Mouse (Mus musculus): Measurements from ENCODE around the gene Parn. TPM values are rescaled to one million over a fixed set of nuclear protein-coding genes. Genes with fewer than 3 reads are reported as not detected.

The Parn gene
- polyA plus RNA-seq, 1 experiment = 0.51 TPM

- Histone ChIP-seq H3K9me3 (ENCODE audit: control insufficient read depth, low read length) (peaks cover 22% of the 10 kb centered on the region), H3K27me3 (ENCODE audit: control insufficient read depth) (no peaks in the 10 kb centered on the region), H3K36me3 (ENCODE audit: control insufficient read depth) (peaks cover 33% of the 10 kb centered on the region), H3K4me3 (replicated peaks) (no peak overlapping the region), H3K4me1 (ENCODE audit: control insufficient read depth) (peaks cover 6% of the 10 kb centered on the region)
- TF ChIP-seq GATA1 (IDR thresholded peaks at IDR 0.05; ENCODE audit: low read length) (no peak), TAL1 (IDR thresholded peaks at IDR 0.05; ENCODE audit: low read length) (no peak)
These were observed 126.2 kb downstream of the Parn start for GRCm38 (mm10) chr16:13541816-13542215.

DNA sequence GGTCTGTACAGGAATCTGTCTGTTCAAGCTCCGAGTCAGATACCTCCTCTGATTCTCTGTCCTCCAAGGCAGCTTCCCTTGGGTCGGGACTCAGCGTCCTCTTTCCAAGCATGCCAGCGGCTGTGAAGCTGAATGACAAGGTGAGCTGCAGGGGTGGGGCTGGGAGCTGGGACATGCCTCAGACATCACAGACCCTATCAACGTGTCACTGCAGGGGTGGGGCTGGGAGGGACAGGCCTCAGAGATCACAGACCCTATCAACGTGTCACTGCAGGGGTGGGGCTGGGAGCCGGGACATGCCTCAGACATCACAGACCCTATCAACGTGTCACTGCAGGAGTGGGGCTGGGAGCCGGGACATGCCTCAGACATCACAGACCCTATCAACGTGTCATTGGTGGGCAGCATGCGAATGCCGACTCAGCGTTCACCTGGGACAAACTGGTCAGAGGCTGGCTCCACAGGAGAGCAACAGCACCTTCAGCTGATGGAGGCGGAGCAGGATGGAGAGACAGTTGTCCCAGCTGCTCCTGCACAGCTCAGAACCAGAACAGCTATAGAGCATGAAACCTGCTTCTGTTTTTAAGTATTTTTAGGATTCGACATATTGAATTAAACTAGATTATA lies 126.7 kb downstream of the Parn start:
- Histone ChIP-seq H3K27me3 (ENCODE audit: control insufficient read depth) (no peaks in the 10 kb centered on the region), H3K4me1 (ENCODE audit: control insufficient read depth) (peaks cover 6% of the 10 kb centered on the region), H3K9me3 (ENCODE audit: control insufficient read depth, low read length) (peaks cover 17% of the 10 kb centered on the region), H3K4me3 (replicated peaks) (no peak overlapping the region), H3K36me3 (ENCODE audit: control insufficient read depth) (peaks cover 30% of the 10 kb centered on the region)
- TF ChIP-seq TAL1 (IDR thresholded peaks at IDR 0.05; ENCODE audit: low read length) (no peak), GATA1 (IDR thresholded peaks at IDR 0.05; ENCODE audit: low read length) (no peak)

DNA sequence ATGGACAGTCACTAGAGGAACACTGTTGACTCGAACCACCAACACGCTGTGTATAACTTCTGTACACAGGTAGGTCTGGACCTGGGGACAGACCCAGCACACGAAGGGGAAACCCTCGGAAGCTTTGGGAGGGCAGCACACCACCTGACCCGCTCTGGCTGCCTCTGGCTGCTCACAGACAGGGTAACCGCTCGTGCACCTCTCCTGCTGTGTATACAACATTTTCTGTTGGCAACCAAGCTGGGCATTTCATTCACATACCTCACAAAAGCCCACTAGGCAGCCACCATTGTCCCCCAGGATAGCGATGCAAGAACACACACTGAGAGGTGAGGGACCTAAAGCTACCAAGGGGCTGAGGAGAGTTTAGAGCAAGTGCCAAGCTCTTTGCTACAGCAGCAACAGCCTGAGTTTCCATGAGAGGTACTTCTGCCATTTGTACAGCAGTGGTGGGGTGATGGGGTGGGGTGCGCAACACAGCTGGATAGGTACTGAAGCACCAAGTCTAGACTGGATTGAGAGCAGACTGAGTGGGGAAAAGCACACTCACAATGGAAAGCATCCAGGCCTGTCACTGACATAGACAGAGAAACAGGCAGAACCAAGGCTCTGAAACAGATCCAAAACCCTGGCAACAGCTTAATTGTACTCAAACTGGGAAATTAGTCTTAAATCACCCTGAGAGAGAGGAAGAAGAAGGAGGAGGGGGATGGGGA lies 128.9 kb downstream of the Parn start:
- Histone ChIP-seq H3K4me1 (ENCODE audit: control insufficient read depth) (peaks cover 6% of the 10 kb centered on the region), H3K4me3 (replicated peaks) (no peak overlapping the region), H3K36me3 (ENCODE audit: control insufficient read depth) (peaks cover 19% of the 10 kb centered on the region), H3K27me3 (ENCODE audit: control insufficient read depth) (no peaks in the 10 kb centered on the region), H3K9me3 (ENCODE audit: control insufficient read depth, low read length) (no peaks in the 10 kb centered on the region)
- TF ChIP-seq GATA1 (IDR thresholded peaks at IDR 0.05; ENCODE audit: low read length) = no peak

DNA sequence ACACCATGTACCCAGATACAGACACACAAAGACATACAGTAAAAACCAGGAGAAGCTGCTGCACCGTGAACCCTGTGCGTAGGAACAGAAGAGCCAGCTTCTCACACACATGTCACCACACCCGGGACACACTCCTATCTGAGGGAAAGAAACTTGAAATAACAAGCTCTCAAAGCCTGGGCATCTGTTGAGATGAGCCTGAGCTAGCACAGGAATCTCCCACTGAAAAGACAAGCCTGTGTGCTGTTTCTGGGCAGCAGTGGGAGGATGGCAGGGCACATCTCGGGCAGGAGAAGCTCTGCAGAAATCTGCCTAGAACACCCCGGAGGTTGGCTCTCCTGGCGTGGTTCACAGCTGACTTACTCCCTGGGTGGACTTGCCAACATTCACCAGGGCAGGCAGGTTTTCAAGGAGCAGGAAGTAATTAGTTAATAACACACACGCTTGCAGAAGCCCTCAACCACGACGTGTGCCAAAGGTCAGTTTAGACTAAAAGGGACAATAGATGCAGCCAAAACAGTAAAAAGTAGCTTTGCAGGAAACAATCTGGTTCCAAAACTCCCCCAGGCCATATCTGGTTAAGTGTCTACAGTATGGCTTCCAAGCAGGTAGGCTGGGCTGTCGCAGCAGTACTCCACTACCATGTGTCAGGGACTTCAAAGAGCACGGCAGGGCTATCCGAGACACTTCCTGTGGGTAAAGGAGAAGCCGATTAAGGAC lies 129.6 kb downstream of the Parn start:
- H3K9me3 ChIP-seq (ENCODE audit: control insufficient read depth, low read length) = no peaks in the 10 kb centered on the region
- no peaks in the 10 kb centered on the region for H3K27me3 ChIP-seq (ENCODE audit: control insufficient read depth)
- peaks cover 19% of the 10 kb centered on the region for H3K36me3 ChIP-seq (ENCODE audit: control insufficient read depth)
- peaks cover 6% of the 10 kb centered on the region for H3K4me1 ChIP-seq (ENCODE audit: control insufficient read depth)
- TF ChIP-seq TAL1 (IDR thresholded peaks at IDR 0.05; ENCODE audit: low read length) (no peak), GATA1 (IDR thresholded peaks at IDR 0.05; ENCODE audit: low read length) (no peak)
- H3K4me3 ChIP-seq (replicated peaks) = no peak overlapping the region

- Histone ChIP-seq H3K36me3 (ENCODE audit: control insufficient read depth) (peaks cover 19% of the 10 kb centered on the region), H3K27me3 (ENCODE audit: control insufficient read depth) (no peaks in the 10 kb centered on the region), H3K9me3 (ENCODE audit: control insufficient read depth, low read length) (no peaks in the 10 kb centered on the region), H3K4me1 (ENCODE audit: control insufficient read depth) (peaks cover 5% of the 10 kb centered on the region), H3K4me3 (replicated peaks) (no peak overlapping the region)
- TF ChIP-seq GATA1 (IDR thresholded peaks at IDR 0.05; ENCODE audit: low read length) (no peak), TAL1 (IDR thresholded peaks at IDR 0.05; ENCODE audit: low read length) (no peak)
These were observed 131.6 kb downstream of the Parn start for GRCm38 (mm10) chr16:13536404-13536803.

GRCm38 (mm10) chr16:13535856-13536255 lies 132.1 kb downstream of the Parn start:
- TF ChIP-seq GATA1 (IDR thresholded peaks at IDR 0.05; ENCODE audit: low read length) = no peak
- TF ChIP-seq TAL1 (IDR thresholded peaks at IDR 0.05; ENCODE audit: low read length) = no peak
- Histone ChIP-seq H3K9me3 (ENCODE audit: control insufficient read depth, low read length) (no peaks in the 10 kb centered on the region), H3K4me3 (replicated peaks) (no peak overlapping the region), H3K36me3 (ENCODE audit: control insufficient read depth) (peaks cover 15% of the 10 kb centered on the region), H3K27me3 (ENCODE audit: control insufficient read depth) (no peaks in the 10 kb centered on the region), H3K4me1 (ENCODE audit: control insufficient read depth) (no peaks in the 10 kb centered on the region)

- no peak overlapping the region for H3K4me3 ChIP-seq (replicated peaks)
- no peaks in the 10 kb centered on the region for H3K9me3 ChIP-seq (ENCODE audit: control insufficient read depth, low read length)
- peaks cover 2% of the 10 kb centered on the region; the same call in 1 of the 2 replicates for H3K36me3 ChIP-seq (ENCODE audit: control insufficient read depth)
- TF ChIP-seq TAL1 (IDR thresholded peaks at IDR 0.05; ENCODE audit: low read length) (no peak), GATA1 (IDR thresholded peaks at IDR 0.05; ENCODE audit: low read length) (no peak)
- no peaks in the 10 kb centered on the region for H3K27me3 ChIP-seq (ENCODE audit: control insufficient read depth)
- no peaks in the 10 kb centered on the region for H3K4me1 ChIP-seq (ENCODE audit: control insufficient read depth)
These were observed 135.1 kb downstream of the Parn start for GRCm38 (mm10) chr16:13532840-13533239.

- Histone ChIP-seq H3K27me3 (ENCODE audit: control insufficient read depth) (no peaks in the 10 kb centered on the region), H3K9me3 (ENCODE audit: control insufficient read depth, low read length) (no peaks in the 10 kb centered on the region), H3K4me3 (replicated peaks) (no peak overlapping the region), H3K36me3 (ENCODE audit: control insufficient read depth) (no peaks in the 10 kb centered on the region), H3K4me1 (ENCODE audit: control insufficient read depth) (no peaks in the 10 kb centered on the region)
- TF ChIP-seq GATA1 (IDR thresholded peaks at IDR 0.05; ENCODE audit: low read length) (no peak), TAL1 (IDR thresholded peaks at IDR 0.05; ENCODE audit: low read length) (no peak)
These were observed 136.7 kb downstream of the Parn start for GRCm38 (mm10) chr16:13531279-13531678.

DNA sequence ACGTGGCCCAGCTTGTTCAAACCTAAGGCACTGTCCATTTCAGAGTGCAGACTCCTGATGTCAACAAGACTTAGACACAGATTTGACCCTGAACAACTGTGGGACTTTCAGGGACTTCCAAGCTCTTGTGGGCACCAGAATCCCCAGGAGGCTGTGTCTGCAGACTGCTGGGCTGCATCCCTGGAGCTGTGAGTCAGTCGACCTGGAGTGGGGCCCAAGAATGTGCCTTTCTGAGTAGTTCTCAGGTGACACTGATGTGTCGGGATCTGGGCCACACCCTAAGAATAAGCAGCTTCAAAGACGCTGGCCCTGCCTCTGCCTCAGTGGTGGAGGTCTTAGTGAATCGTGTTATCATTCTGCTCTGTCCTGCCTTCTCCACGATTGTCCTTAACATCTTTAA lies 146.6 kb downstream of the Parn start:
- no peak for TF ChIP-seq GATA1 (IDR thresholded peaks at IDR 0.05; ENCODE audit: low read length)
- no peak for TF ChIP-seq TAL1 (IDR thresholded peaks at IDR 0.05; ENCODE audit: low read length)
- no peaks in the 10 kb centered on the region for H3K27me3 ChIP-seq (ENCODE audit: control insufficient read depth)

More for the DNA sequence above, 146.6 kb downstream of the Parn start:
- H3K9me3 ChIP-seq (ENCODE audit: control insufficient read depth, low read length) = no peaks in the 10 kb centered on the region
- no peak overlapping the region for H3K4me3 ChIP-seq (replicated peaks)
- H3K4me1 ChIP-seq (ENCODE audit: control insufficient read depth) = peaks cover 2% of the 10 kb centered on the region; the same call in 1 of the 2 replicates
- H3K36me3 ChIP-seq (ENCODE audit: control insufficient read depth) = no peaks in the 10 kb centered on the region
